Mouse (Mus musculus) bone marrow, adult 2 months (tissue): ENCODE results near the gene Tnfrsf21. TPM values are rescaled to one million over a fixed set of nuclear protein-coding genes. Genes with fewer than 3 reads are reported as not detected.

Source experiments
- H3K27ac ChIP-seq: fragments of 200-500 bp; 2 replicates; pipeline ENCODE4 v1.5.1; 2012; ENCODE audit warnings: low read depth, mild to moderate bottlenecking, control low read depth, inconsistent platforms, low read length; ENCODE audit not compliant: control insufficient read depth, poor library complexity, insufficient read depth
- H3K4me1 ChIP-seq: fragments of 200-500 bp; 2 replicates; pipeline ENCODE4 v1.6.1; 2011; ENCODE audit warnings: low read length; ENCODE audit not compliant: control insufficient read depth, insufficient read depth
- H3K4me3 ChIP-seq: fragments of 200-500 bp; replicated peaks from 2 replicates; pipeline ENCODE3; 2011; ENCODE audit warnings: mild to moderate bottlenecking, low read depth, low read length, control low read depth; ENCODE audit not compliant: control insufficient read depth
- CTCF ChIP-seq: fragments of 200-500 bp; IDR thresholded peaks from 2 replicates; pipeline ENCODE4 v1.5.1; 2011; ENCODE audit warnings: low read length, control low read depth; ENCODE audit not compliant: control insufficient read depth, insufficient read depth
- POLR2A ChIP-seq: fragments of 200-500 bp; IDR thresholded peaks from 2 replicates; pipeline ENCODE4 v1.6.1; 2011; ENCODE audit warnings: low read depth, mild to moderate bottlenecking, control low read depth, low read length, borderline replicate concordance; ENCODE audit not compliant: control insufficient read depth
- WGBS: fragments of 180-500 bp; shearing (Covaris S2); methylation state at CpG from one replicate; pipeline ENCODE4 v1.1.7; 2018; 5-methylcytosine and 5-hydroxymethylcytosine counted together
- polyA plus RNA-seq: library from polyadenylated mRNA; stranded (reverse); fragments of >200 nt; gene quantifications from 2 replicates; pipeline ENCODE4 v1.2.4, GENCODE M21; 2011; ENCODE audit warnings: low replicate concordance; ENCODE audit not compliant: missing spikeins, insufficient read depth, insufficient read length

Tnfrsf21 gene
- 7.2 and 18.6 TPM in 2 replicates for polyA plus RNA-seq

DNA sequence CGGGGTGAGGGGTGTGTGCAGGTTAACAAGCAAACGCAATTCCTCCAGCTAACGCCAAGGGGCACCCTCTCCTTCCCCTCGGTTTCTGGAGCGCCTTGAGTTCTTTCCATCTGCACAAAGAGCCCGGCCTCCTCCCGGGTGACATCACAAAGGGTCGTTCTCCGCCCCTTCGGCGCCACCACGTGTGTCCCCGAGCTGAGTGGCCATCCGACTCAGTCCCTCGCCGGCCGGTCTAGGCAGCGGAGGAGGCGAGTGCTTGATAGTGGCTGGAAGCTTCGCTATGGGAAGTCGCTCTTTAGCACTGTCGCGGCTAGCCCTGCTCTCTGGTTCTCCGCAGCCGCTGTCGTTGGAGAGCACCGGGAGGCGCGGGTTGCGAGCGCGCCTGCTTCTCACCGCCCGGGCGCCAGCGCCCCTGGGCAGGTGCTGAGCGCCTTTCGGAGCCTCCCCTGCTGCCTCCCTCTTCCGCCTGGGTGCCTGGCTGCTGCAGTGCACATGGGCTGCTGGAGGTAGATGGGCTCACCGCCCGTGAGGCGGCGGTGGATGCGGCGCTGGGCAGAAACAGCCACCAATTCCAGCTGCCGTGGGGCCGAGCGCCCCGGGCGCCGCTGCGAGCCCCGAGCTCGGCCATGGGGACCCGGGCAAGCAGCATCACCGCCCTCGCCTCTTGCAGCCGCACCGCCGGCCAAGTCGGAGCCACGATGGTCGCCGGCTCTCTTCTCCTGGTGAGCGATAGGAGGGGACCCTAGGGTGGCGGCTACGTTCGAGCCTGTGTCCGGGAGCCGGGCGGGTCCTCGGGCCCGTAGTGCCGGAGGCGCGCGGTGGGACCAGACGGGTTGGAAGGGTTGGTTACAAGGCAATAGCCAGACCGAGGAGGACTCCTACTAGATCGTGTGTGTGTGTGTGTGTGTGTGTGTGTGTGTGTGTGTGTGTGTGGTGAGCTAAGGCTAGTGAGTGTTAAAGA lies at the start of gene Tnfrsf21:
Tnfrsf21 (plus strand) TSS at position 185 of the 961 bp plus-strand sequence.
- TF ChIP-seq CTCF, result peak; percentile 76
- peak; percentile 88 for TF ChIP-seq POLR2A
- under 1% methylated on average over 80 of the region's 80 CpGs for WGBS
- peaks cover 4% of the 10 kb centered on the region; the same call in 1 of the 2 replicates for H3K4me1 ChIP-seq
- H3K4me3 ChIP-seq, result peak within 1 kb of the TSS; percentile 82
- H3K27ac ChIP-seq, result peak within 1 kb of the TSS; percentile 95

DNA sequence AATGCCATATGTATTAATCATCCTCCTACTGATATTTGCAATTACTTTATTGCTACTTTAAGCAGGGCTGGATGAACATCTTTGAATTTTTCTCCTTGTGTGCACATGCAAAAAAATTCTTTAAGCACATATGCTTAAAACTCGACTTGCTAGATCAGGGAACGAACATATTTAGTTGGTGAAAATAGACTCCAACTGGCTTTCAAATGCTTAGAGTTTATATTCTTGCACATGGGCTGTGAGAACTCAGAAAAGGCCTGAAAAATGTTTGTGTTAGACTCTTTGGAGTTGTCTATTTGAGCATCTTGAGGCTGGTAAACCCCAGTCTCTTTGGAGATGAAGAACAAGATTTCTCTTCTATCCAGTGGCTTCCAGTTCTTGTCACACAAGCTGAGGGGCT lies 48.2 kb upstream of the Tnfrsf21 start:
- no peak for TF ChIP-seq POLR2A
- no peak for TF ChIP-seq CTCF
- 77% methylated on average over 2 of the region's 2 CpGs for WGBS

DNA sequence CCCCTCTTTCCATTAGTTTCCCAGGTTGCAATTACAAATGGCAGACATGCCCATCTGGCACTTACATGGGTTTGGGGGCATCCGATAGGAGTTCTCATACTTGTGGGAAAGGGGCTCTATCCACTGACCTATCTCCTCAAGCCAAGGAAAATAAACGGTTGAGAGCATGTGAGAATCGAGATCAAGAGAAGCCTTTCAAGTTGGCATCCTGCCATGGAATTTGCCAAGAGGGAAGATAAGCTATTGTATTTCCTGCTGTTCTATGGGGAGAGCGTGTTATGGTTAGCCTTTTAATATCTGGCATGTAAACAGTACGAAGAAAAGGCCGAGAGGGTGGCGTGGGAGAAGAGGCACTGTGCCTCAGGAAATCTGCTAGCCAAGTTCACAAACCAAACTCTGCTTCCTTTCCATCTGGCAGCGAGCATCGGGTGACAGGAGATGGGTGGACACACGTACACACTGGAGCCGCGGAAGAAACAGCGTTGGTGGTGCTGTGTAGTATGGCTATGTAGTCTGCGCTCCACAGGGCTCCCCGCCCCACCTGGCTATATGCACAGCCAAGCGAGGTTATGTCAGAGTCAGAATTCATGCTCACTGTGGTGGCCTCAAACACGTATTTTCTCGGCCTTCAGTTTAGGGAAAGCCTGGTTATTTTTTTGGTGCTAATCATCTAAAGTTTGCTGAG lies 40.9 kb upstream of the Tnfrsf21 start:
- Histone ChIP-seq H3K4me3 (no peak overlapping the region), H3K27ac (no peak overlapping the region), H3K4me1 (no peaks in the 10 kb centered on the region)
- TF ChIP-seq CTCF (no peak), POLR2A (no peak)
- 31% methylated on average over 18 of the region's 18 CpGs for WGBS

More for the DNA sequence above, 48.2 kb upstream of the Tnfrsf21 start:
- H3K27ac ChIP-seq, result no peak overlapping the region
- no peak overlapping the region for H3K4me3 ChIP-seq
- no peaks in the 10 kb centered on the region for H3K4me1 ChIP-seq

DNA sequence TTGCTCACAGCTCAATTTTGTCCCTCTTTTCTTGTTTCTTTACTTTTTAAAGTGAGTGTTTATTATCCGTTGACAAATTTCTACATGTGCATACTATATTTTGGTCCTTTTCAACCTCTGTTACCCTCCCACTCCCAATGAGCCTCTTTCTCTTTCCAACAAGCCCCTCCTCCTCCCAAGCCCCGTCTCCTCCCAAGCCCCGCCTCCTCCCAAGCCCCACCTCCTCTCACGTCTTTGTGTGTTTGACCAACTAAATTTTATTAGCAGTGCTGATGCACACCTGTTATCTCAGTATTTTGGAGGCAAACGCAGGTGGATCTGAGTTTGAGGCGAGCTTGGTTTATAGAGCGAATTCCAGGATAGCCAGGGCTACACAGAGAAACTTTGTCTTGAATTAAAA lies 38.6 kb upstream of the Tnfrsf21 start:
- Histone ChIP-seq H3K27ac (no peak overlapping the region), H3K4me1 (no peaks in the 10 kb centered on the region), H3K4me3 (no peak overlapping the region)
- 68% methylated on average over 7 of the region's 7 CpGs for WGBS
- TF ChIP-seq CTCF, result no peak
- TF ChIP-seq POLR2A, result no peak

DNA sequence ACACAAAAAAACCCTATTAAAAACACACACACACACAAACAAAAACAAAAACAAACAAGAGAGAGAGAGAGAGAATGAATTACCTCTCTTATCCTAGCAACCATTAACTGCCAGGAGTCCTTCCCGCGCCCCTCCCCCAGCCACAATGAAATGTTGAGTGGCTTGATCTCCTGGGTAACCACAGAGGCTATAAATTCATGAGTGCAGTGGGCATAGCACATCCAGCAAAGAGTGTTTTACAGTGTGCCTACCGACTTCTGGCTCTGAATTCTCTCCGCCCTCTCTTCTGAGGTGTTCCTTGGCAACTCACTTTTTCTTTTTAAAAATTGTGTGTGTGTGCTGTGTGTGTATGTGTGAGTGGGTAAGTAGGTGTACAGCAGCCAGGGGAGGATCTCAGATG lies 38.0 kb upstream of the Tnfrsf21 start:
- Histone ChIP-seq H3K4me1 (no peaks in the 10 kb centered on the region), H3K4me3 (no peak overlapping the region), H3K27ac (no peak overlapping the region)
- TF ChIP-seq CTCF (no peak), POLR2A (no peak)
- 47% methylated on average over 4 of the region's 4 CpGs for WGBS

DNA sequence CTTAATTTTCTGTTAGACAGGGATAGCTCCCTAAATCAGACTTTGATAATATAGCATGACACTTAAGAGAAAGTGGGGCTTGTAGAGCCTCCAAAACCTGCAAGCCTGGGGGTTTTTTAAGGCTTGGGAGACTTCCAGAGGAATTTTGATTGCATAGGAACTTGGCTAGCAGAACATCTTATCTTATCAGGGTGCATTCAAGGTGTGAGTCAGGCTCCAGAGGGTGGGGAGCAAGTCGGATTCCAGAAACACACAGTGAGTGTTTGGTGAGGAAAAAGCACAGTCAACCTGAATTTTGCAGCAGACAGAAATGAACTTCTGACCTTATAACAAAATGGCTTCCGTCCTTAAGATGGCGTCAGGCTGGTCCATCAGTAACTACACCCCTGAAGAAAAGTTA lies 34.5 kb upstream of the Tnfrsf21 start:
- WGBS, result 69% methylated on average over 3 of the region's 3 CpGs
- no peak overlapping the region for H3K27ac ChIP-seq
- no peak overlapping the region for H3K4me3 ChIP-seq
- TF ChIP-seq POLR2A (no peak), CTCF (no peak)
- no peaks in the 10 kb centered on the region for H3K4me1 ChIP-seq

DNA sequence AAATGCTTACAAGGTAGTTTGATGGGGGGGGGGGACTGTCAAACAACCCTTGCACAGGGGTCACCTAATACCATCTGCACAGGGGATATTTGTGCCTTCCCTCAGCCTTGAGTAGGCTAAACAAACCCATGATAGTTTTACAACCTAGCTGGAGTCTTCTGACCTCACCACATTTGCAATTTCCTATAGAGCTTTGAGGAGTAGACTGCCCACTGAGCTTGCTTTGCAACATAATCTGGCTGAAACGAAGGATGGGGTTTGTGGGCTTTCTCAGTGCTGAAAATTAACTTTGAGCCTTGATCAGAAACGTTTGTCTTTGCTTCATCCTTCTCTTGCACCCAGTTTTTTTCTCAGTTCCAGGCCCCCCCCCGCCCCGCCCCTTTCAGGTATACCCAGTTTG lies 33.8 kb upstream of the Tnfrsf21 start:
- no peak overlapping the region for H3K27ac ChIP-seq
- no peaks in the 10 kb centered on the region for H3K4me1 ChIP-seq
- no peak for TF ChIP-seq CTCF
- no peak for TF ChIP-seq POLR2A
- 60% methylated on average over 4 of the region's 4 CpGs for WGBS
- no peak overlapping the region for H3K4me3 ChIP-seq

DNA sequence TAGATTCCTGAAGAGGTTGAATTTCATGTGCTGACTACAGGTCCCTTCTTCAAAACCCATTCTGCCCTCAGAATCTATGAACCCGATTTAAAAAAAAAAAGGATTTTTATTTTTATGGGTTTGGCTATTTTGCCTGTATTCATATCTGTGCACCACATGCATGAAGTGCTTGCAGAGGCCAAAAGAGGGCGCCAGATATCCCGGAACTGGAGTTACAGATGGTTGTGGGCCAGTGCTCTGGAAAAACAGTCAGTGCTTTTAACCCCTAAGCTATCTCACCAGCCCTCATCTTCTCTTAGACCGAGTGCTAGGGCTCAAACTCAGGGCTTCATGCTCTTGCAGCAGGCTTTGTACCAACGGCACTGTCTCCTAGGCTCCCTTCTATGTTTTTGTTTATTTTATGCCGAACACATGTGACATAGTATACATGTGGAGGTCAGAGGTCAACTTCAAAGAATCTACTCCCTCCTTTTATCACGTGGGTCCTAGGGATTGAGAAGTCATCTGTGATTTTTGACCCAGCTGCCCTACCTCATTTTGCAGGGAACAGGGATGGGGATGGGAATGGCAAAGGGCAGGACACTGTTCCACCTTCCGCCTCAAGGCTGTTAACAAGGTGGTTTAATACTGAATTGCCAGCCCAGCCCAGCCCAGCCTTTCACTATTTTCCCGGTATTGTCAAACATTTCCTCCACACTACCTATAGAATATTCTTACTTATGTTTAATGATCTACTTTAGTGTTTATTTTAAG lies 30.3 kb upstream of the Tnfrsf21 start:
- H3K27ac ChIP-seq, result no peak overlapping the region
- H3K4me3 ChIP-seq, result no peak overlapping the region
- 63% methylated on average over 9 of the region's 9 CpGs for WGBS
- TF ChIP-seq CTCF, result peak; percentile 19; the same call in 1 of the 2 replicates
- TF ChIP-seq POLR2A, result no peak
- H3K4me1 ChIP-seq, result no peaks in the 10 kb centered on the region
